Mouse (Mus musculus) gastrocnemius, postnatal 25 days (tissue): Measurements from ENCODE around the gene Lgi4. TPM values are rescaled to one million over a fixed set of nuclear protein-coding genes. Genes with fewer than 3 reads are reported as not detected.

Experiments used
- DNase-seq: peaks from one replicate; pipeline ENCODE4 v3.0.0; 2022
- total RNA-seq, 2 experiments: library from RNA; stranded (reverse); gene quantifications; 1 replicate in 1 of 2; 2 replicates in 1 of 2; pipeline ENCODE4 v1.2.3; 2021

The Lgi4 gene
- total RNA-seq, 2 experiments from 2014 or later, result 4.1 to 5.4 TPM

- DNase-seq, result no peak
These were observed 17.4 kb downstream of the Lgi4 start, which contains the start of gene Fxyd3 for GRCm38 (mm10) chr7:31076492-31076891. Gene Fxyd3, minus strand, starts transcription at chr7:31076704.

GRCm38 (mm10) chr7:31077470-31077869 is 18.3 kb downstream of the Lgi4 start:
- DNase-seq, result no peak

GRCm38 (mm10) chr7:31077885-31078445 is 18.8 kb downstream of the Lgi4 start:
- no peak for DNase-seq

- DNase-seq, result no peak
These were observed 20.5 kb downstream of the Lgi4 start for GRCm38 (mm10) chr7:31079670-31080069.

- no peak for DNase-seq
These were observed 21.5 kb downstream of the Lgi4 start for GRCm38 (mm10) chr7:31080611-31081010.

- DNase-seq, result no peak
These were observed 22.0 kb downstream of the Lgi4 start for GRCm38 (mm10) chr7:31081106-31081505.

- no peak for DNase-seq
These were observed 23.0 kb downstream of the Lgi4 start for GRCm38 (mm10) chr7:31082106-31082505.

- peak; percentile 93 for DNase-seq
These were observed 23.9 kb downstream of the Lgi4 start for GRCm38 (mm10) chr7:31082831-31083588.

GRCm38 (mm10) chr7:31084140-31084539 is 25.0 kb downstream of the Lgi4 start:
- no peak for DNase-seq

GRCm38 (mm10) chr7:31085171-31085570 is 26.0 kb downstream of the Lgi4 start:
- DNase-seq, result peak; percentile 76

GRCm38 (mm10) chr7:31086175-31086755 is 27.1 kb downstream of the Lgi4 start:
- no peak for DNase-seq

- DNase-seq, result no peak
These were observed 28.1 kb downstream of the Lgi4 start for GRCm38 (mm10) chr7:31087262-31087661.

- no peak for DNase-seq
These were observed 29.1 kb downstream of the Lgi4 start for GRCm38 (mm10) chr7:31088206-31088605.

- DNase-seq, result no peak
These were observed 30.6 kb downstream of the Lgi4 start for GRCm38 (mm10) chr7:31089721-31090120.

- no peak for DNase-seq
These were observed 35.8 kb downstream of the Lgi4 start for GRCm38 (mm10) chr7:31094774-31095501.

- DNase-seq, result no peak
These were observed 37.9 kb downstream of the Lgi4 start for GRCm38 (mm10) chr7:31096892-31097564.

- peak; percentile 87 for DNase-seq
These were observed 38.6 kb downstream of the Lgi4 start for GRCm38 (mm10) chr7:31097583-31098248.

GRCm38 (mm10) chr7:31098697-31099611 is 39.8 kb downstream of the Lgi4 start:
- no peak for DNase-seq

GRCm38 (mm10) chr7:31099612-31099982 is 40.5 kb downstream of the Lgi4 start:
- DNase-seq, result no peak

GRCm38 (mm10) chr7:31100786-31101185 is 41.6 kb downstream of the Lgi4 start:
- DNase-seq, result no peak
